Mouse (Mus musculus): Measurements from ENCODE around the gene Zkscan7.

DNA sequence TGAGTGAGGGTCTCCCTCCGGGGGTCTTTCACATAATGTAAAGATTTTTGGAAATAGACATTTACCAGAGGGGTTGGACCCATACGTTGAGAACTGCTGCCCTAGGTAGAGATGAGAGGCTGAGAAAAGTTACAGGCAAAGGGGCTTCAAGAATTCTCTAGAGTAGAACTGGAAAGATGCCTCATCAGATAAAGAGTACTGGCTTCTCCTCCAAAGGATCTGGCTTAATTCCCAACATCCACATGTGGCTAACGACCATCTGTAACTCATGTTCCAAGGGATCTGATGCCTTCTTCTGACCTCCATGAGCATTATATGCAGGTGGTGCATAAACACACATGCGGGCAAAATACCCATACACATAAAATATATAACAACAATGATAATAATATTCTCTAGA lies 29.9 kb upstream of the Zkscan7 start:
- no peak for TF ChIP-seq CTCF (IDR thresholded peaks at IDR 0.05; ENCODE audit: low read depth)
- TF ChIP-seq EP300 (optimal IDR thresholded peaks at IDR 0.05): no peak
